Mouse (Mus musculus) MEL (cell line): ENCODE results near the gene Comt.

Source experiments
- ELF1 ChIP-seq: IDR thresholded peaks from 2 replicates; pipeline ENCODE4 v1.6.1; 2014; ENCODE audit warnings: low read depth, mild to moderate bottlenecking, inconsistent platforms, low read length, improper control_type of control experiment, moderate library complexity
- POLR2A ChIP-seq, 2 experiments: IDR thresholded peaks; 2 replicates each; pipeline ENCODE4 v1.6.1; 2011 to 2012; ENCODE audit warnings: low read length in 2 of 2, mild to moderate bottlenecking in 2 of 2, control low read depth in 1 of 2, improper control_type of control experiment in 1 of 2, low read depth in 1 of 2, moderate library complexity in 1 of 2; ENCODE audit not compliant: control insufficient read depth in 1 of 2, insufficient read depth in 1 of 2, poor library complexity in 1 of 2
- RAD21 ChIP-seq: IDR thresholded peaks from 2 replicates; pipeline ENCODE4 v1.6.1; 2011; ENCODE audit warnings: mild to moderate bottlenecking, low read depth, low read length, improper control_type of control experiment
- UBTF ChIP-seq: IDR thresholded peaks from 2 replicates; pipeline ENCODE4 v1.6.1; 2012; ENCODE audit warnings: low read depth, mild to moderate bottlenecking, inconsistent platforms, low read length, improper control_type of control experiment, moderate library complexity, borderline replicate concordance; ENCODE audit not compliant: insufficient read depth

GRCm38 (mm10) chr16:18388583-18389435 lies 37.8 kb downstream of the Comt start:
- TF ChIP-seq RAD21 (no peak), POLR2A (IDR thresholded peaks at IDR 0.05; ENCODE audit: control insufficient read depth in 1 of 2, insufficient read depth in 1 of 2, low read depth in 1 of 2, low read length in 2 of 2, poor library complexity in 1 of 2) (no peak), ELF1 (no peak), UBTF (no peak)
